Comparison of ENCODE assay signal across 14 mouse cellular contexts in genomic region chr13:3531692-3532320, GRCm38 (mm10). TPM values are rescaled to one million over a fixed set of nuclear protein-coding genes. Genes with fewer than 3 reads are reported as not detected.
DNase-seq lines count a peak whose midpoint lies in the region; ATAC-seq and TF ChIP-seq lines count a peak whose summit lies in the region.
"Had no signal": no experiment of that assay in that cellular context is flagged by ENCODE, and none has a peak within 500 bp of the region (broad histone marks: within the 10 kb centered on the region; RNA-seq: fewer than 3 reads in every experiment).

No protein-coding gene starts in this region.

- TF ChIP-seq CTCF in liver, postnatal 0 days (IDR thresholded peaks at IDR 0.05; ENCODE audit: low read depth), result no peak

- peak; percentile 33; the same call in 1 of the 2 replicates for ATAC-seq in embryonic facial prominence, embryonic 14.5 days (ENCODE audit: low read depth)
- peak; percentile 67 for ATAC-seq in liver, postnatal 0 days

- peak overlapping the region; percentile 71 for H3K9ac ChIP-seq in ES-E14 (ENCODE audit: insufficient read depth, low read depth, low read length, poor library complexity, severe bottlenecking)
- H3K9ac ChIP-seq in embryonic facial prominence, embryonic 14.5 days (ENCODE audit: low read depth, low read length), result no peak overlapping the region
- no peak overlapping the region for H3K9ac ChIP-seq in liver, postnatal 0 days (replicated peaks)

- WGBS in embryonic facial prominence, embryonic 14.5 days, result 53% methylated on average over 10 of the region's 10 CpGs
- WGBS in liver, postnatal 0 days (ENCODE audit: insufficient replicate concordance), result 56% methylated on average over 10 of the region's 10 CpGs

- H3K36me3 ChIP-seq in ES-E14 (ENCODE audit: control insufficient read depth, insufficient read depth, low read length, poor library complexity, severe bottlenecking), result no peaks in the 10 kb centered on the region
- no peaks in the 10 kb centered on the region for H3K36me3 ChIP-seq in embryonic facial prominence, embryonic 14.5 days (ENCODE audit: control insufficient read depth, insufficient read depth, low read length)
- no peaks in the 10 kb centered on the region for H3K36me3 ChIP-seq in liver, postnatal 0 days (replicated peaks; ENCODE audit: insufficient read depth, low read length)

- no peaks in the 10 kb centered on the region for H3K27me3 ChIP-seq in embryonic facial prominence, embryonic 14.5 days (replicated peaks; ENCODE audit: control insufficient read depth, insufficient read depth, low read length)
- no peaks in the 10 kb centered on the region for H3K27me3 ChIP-seq in liver, postnatal 0 days (ENCODE audit: insufficient read depth, low read length)
- H3K27me3 ChIP-seq: CH12.LX had no signal

- no peak overlapping the region for H3K4me2 ChIP-seq in embryonic facial prominence, embryonic 14.5 days (ENCODE audit: low read depth, low read length)
- no peak overlapping the region for H3K4me2 ChIP-seq in liver, postnatal 0 days (ENCODE audit: low read depth, low read length)

- peaks cover 3 to 9% of the 10 kb centered on the region in 2 experiments; a peak in 3 of 4 replicates for H3K4me1 ChIP-seq in ES-E14 (ENCODE audit: control insufficient read depth in 2 of 2, insufficient read depth in 2 of 2, low read length in 2 of 2, poor library complexity in 1 of 2)
- H3K4me1 ChIP-seq in embryonic facial prominence, embryonic 14.5 days (ENCODE audit: control insufficient read depth, insufficient read depth, low read length), result no peaks in the 10 kb centered on the region
- peaks cover 2% of the 10 kb centered on the region; the same call in 1 of the 2 replicates for H3K4me1 ChIP-seq in liver, postnatal 0 days (ENCODE audit: insufficient read depth)

- in situ Hi-C loops in ES-E14 (cut with MboI; ENCODE audit: low sequenced_read_pairs in 2 of 2, unreplicated experiment in 2 of 2), result no loop called here

- H3K9me3 ChIP-seq in ES-E14 (ENCODE audit: control insufficient read depth, insufficient read depth, low read depth, low read length), result no peaks in the 10 kb centered on the region
- no peaks in the 10 kb centered on the region for H3K9me3 ChIP-seq in embryonic facial prominence, embryonic 14.5 days (ENCODE audit: control insufficient read depth, low read length)
- H3K9me3 ChIP-seq in liver, postnatal 0 days (ENCODE audit: low read length), result no peaks in the 10 kb centered on the region

- DNase-seq in kidney, postnatal 25 days, result peak; percentile 11 to 56
- no peak for DNase-seq in kidney, postnatal 10 days
- peak; percentile 63 for DNase-seq in ES-E14 (ENCODE audit: low read depth, low spot score)
- DNase-seq in embryonic facial prominence, embryonic 14.5 days (ENCODE audit: low spot score), result no peak
- DNase-seq in liver, postnatal 0 days, result no peak
- DNase-seq in urinary bladder, adult 18-20 months (ENCODE audit: low spot score in 2 of 2), result no peak
- no peak for DNase-seq in urinary bladder, adult 2 months (ENCODE audit: low spot score)
- no peak for DNase-seq in cerebellum, postnatal 4 days (ENCODE audit: low spot score in 2 of 2)
- DNase-seq: adrenal gland, adult 8-10 months; cerebellum, postnatal 36 days; gastrocnemius, postnatal 14 days; thymus, postnatal 25 days had no signal

- peak overlapping the region; percentile 83 for H3K27ac ChIP-seq in ES-E14 (ENCODE audit: insufficient read depth, low read depth, low read length, poor library complexity, severe bottlenecking)
- H3K27ac ChIP-seq in embryonic facial prominence, embryonic 14.5 days (replicated peaks; ENCODE audit: low read depth, low read length), result no peak overlapping the region
- no peak overlapping the region for H3K27ac ChIP-seq in liver, postnatal 0 days (ENCODE audit: low read depth)
- H3K27ac ChIP-seq: macrophage had no signal

- no peak for TF ChIP-seq EP300 in liver, postnatal 0 days (IDR thresholded peaks at IDR 0.05; ENCODE audit: low read depth)

- H3K4me3 ChIP-seq in ES-E14 (ENCODE audit: insufficient read depth in 1 of 2, low read depth in 1 of 2, low read length in 2 of 2, poor library complexity in 1 of 2, severe bottlenecking in 1 of 2), result peak overlapping the region; percentile 43 to 50
- no peak overlapping the region for H3K4me3 ChIP-seq in embryonic facial prominence, embryonic 14.5 days (ENCODE audit: low read depth, low read length)
- H3K4me3 ChIP-seq in liver, postnatal 0 days (ENCODE audit: low read depth, low read length), result no peak overlapping the region

TF ChIP-seq in ES-E14, 5 proteins besides CTCF, POLR2A, EP300 and RAD21:
- no peak for TF ChIP-seq MAFK (IDR thresholded peaks at IDR 0.05; ENCODE audit: insufficient read depth, low read depth, low read length)
- no peak for TF ChIP-seq CHD2 (IDR thresholded peaks at IDR 0.05; ENCODE audit: low read depth, low read length)
TF ChIP-seq in ES-E14: peak in this region for 0.

RNA-seq across cellular contexts. Expression of gene Gdi2, which starts 6.1 kb away (rescaled TPM):
- 210 and 359 TPM in 2 replicates for total RNA-seq in ES-E14 (2012; rRNA removed)
- 434 and 478 TPM in 2 replicates for polyA plus RNA-seq in embryonic facial prominence, embryonic 14.5 days (2014; fragmentation: Nextera tagmentation; extraction: Ambion mirVana)
- polyA plus RNA-seq in liver, postnatal 0 days (2015; fragmentation: Nextera tagmentation; extraction: Ambion mirVana), result 189 and 191 TPM in 2 replicates
- polyA plus RNA-seq in urinary bladder, adult 2 months (2012; rRNA removed), result 198 and 224 TPM in 2 replicates

Comparison
In these comparisons a context has a peak if more than half of its experiments do, and no peak if none do; other contexts are left out.
1. DNase-seq: peak in kidney, postnatal 25 days (2 of 2) and ES-E14 (single experiment); none in kidney, postnatal 10 days (single experiment), embryonic facial prominence, embryonic 14.5 days (single experiment), liver, postnatal 0 days (single experiment), urinary bladder, adult 18-20 months (0 of 2), urinary bladder, adult 2 months (single experiment) and cerebellum, postnatal 4 days (0 of 2).
2. H3K4me3 ChIP-seq: peak in ES-E14 (2 of 2); none in embryonic facial prominence, embryonic 14.5 days (single experiment) and liver, postnatal 0 days (single experiment).